Mouse (Mus musculus) cerebellum, postnatal 36 days (tissue): ENCODE results near the gene Lama4.

Experiments used
- DNase-seq, 2 experiments: peaks; one replicate each; pipeline ENCODE4 v3.0.0; 2021 to 2022; ENCODE audit warnings: mixed read lengths in 2 of 2

Lama4 gene

DNA sequence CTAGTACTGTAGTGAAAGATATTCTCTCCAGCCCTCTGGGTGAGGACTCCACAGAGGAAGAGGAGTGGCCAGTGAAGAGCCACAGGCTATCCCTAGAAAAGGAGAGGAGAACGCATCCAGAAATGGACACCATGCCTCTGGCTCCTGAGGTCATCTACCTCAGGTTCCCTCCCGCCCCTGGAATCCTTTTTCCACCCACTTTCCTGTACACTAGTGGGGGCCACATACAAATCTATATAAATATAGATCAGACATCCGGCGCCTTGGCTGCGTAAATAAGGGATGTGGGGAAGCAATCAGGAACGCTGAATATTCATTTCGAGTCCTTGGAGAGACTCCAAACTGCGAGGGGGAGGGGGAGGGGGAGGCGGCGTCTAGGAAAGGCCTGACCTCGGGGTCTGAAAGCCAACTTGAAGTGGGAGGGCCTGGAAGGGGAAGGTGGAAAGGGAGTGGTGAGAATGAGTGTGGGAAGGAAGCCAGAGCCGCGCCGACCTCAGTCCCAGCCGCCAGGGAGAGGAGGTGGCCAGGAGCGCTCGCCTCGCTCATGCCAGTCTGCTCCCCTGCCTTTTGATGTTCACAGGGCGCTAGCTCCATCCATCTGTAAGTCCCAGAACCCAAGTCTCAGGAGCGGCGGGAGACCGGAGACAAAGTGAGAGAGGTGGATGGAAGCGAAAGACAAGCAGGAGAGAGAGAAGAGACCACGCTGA is at the start of gene Lama4:
Gene Lama4, plus strand, starts transcription at position 441 of the 707 bp plus-strand sequence.
- peak; percentile 11 to 15 for DNase-seq

DNA sequence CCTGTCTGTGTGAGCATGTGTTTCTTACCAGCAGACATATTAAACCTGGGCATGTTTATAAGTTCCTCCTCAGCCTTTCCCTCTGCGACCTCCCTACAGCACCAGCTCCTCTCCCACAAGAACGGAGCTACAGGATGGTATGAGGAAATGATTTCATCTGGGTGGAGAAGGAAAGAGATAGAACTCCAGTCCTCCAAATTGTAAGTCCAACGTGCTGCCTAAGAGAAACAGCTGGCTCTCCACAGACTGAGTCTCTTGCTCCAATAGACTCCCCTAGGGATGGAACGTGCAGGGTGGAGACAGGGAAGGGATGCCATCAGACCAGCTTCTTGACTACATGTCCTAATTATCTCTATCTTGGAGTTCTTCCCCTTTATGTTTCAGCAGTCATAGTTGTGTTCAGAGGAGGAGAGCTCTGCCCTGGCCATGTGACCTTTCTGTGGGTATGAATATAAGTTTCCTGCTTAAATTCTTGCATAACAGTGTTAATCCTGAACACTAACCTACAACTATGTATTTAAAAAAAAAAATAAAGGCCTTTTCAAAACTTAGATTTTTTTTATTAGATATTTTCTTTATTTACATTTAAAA is 49.2 kb upstream of the Lama4 start:
- no peak for DNase-seq

DNA sequence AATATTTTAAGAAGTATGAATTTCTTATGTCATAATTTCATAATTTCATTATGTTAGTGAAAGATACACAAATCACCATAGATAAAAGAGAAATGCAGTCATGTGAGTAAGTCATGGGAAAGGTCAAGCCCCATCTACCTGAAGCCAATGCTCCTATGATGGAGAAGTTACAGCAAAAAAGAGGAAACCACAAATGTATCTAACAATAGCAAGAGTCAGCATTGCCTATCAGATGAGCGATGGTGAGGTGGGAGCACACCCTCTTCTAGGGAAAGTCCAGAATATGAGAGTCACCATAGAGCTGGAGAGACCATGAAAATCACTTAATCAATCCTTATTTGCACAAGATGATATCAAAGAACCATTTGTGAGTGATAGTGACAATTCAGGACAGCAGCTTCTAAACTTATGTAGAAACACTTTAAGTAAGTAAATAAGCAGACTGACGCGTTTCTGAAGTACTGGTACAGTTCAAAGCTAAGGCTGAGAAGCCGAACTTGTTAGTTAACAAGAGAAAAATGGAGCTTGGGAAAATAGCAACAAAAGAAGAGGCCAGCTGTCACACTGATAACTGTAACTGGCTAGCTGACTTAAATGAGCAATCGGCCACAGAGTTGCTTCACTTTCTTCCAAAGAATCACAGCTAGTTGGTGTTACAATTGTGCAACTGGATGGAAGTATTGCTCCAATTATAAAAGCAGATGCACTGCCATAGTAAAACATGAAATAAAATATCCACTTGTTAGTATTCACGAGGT is 36.2 kb upstream of the Lama4 start:
- DNase-seq: no peak

DNA sequence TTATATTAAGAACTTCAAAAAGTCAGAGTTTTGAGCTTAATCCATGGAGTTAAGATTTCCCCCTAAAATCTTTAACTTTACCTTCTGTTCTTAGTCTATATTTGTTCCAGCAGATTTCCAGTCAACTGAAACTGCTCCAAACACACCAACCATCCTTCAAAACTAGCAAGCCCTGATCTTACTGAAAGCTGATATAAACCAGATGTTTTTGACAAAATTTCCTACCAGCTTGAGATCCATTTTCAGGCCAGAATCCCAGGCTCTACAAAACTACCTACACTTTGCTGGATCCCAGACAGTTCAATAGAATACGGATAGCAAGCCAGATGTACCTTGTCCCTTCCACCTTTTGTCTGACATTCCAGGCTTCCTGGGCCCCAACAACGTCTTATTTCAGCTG is 20.6 kb upstream of the Lama4 start:
- no peak for DNase-seq

DNA sequence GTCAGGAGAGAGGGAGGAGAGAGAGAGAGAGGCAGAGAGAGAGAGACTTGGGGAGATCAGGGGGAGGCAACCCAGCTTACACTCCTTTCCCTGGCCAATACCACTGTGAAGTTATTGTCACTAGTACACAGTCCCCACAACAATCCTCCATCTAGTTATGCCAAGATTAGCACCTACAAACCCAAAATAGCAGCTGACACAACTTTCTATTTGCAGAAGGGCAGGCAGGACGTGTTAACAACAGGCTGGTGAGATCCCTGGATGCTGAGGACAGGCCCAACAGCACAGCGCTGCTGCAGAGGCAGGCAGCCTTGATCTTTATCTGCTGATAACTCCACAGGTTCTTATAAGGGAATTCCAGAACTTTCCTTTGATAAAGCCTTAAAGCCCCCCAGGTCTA is 3.4 kb upstream of the Lama4 start:
- no peak for DNase-seq

DNA sequence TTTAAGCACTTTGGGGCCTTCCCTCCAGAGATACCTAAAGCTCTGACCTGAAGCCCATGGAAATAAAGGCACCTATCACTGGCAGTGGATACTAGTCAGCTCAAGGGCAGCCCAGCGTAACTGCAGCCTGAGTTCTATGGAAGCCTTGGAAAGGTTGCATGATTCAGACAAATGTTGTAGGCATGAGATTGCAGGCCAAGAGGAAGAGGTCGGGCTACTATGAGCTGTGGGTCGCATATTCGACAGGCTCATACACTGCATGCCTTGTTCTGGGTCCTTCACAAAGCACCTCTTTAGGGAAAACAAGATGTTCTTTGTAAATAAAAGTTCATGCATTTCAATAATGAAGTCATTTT is 618 bp upstream of the Lama4 start:
- DNase-seq: no peak

DNA sequence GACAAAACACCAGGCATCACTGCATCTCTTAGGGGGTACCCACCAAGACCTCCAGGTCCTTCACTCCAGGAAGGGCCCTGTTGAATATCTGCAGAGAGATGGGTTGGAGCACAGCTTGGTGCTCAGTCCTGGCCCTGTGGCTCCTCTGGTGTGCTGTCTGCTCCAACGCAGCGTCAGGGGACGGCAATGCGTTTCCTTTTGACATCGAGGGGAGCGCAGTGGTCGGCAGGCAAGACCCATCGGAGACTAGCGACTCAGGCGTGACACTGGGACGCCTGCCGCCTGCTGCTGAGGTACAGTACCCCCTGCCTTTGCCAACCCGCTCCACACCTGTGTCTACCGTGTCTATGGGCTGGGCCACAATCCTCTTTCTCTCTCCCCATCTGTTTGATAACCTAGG is 542 bp downstream of the Lama4 start:
- DNase-seq: peak in 1 of 2 experiments; percentile 2

DNA sequence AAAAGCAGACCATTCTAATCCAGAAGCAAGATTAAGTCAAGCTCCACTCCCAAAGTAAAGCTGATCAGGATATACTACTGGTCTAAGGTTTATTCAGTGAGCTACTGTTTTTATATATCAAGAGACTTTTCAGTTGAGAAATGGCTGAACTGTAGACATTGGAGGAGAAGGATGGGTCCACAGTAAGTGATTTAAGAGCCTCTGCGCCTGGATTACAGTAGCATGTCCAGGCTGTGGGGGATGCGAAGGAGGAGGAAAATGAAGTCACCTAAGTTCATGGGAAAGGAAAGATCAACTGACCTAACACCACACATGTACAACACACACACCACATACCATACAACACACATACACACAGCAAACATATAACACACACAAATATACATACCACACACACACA is 1.3 kb downstream of the Lama4 start:
- DNase-seq: no peak

DNA sequence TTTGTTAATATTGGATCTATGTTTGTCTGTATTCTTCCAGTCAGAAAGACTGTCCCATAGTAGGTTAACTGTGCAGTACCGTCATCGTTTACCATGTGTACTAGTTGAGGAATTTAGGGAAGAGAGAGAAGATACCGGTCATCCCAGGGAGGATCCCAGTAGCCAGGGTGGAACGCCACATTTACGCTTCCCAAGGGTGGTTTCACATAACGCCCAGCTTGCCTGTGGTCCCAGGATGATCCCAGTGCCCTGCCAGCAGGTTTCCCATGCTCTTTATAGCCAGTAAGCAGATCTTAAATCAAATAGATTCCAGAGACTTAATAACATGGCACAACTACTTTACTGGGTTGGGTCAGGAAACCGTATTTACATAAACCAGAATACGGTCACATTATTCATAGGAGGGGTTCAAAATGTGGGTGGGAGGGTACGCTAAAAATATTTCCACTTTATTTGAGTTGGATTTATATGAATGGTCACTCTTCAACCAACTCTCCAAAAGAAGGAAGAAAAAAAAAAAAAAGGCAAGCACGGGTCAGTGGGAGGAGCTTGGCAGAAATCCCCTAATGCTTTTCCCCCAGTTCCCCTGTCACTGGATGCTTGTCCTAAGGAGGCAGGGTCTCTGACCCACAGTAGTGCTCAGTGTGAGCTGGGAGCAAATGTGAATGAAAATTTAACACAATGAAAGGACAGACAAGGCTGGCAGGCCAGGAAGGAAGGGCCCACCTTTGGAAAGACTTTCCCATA is 3.2 kb downstream of the Lama4 start:
- no peak for DNase-seq

DNA sequence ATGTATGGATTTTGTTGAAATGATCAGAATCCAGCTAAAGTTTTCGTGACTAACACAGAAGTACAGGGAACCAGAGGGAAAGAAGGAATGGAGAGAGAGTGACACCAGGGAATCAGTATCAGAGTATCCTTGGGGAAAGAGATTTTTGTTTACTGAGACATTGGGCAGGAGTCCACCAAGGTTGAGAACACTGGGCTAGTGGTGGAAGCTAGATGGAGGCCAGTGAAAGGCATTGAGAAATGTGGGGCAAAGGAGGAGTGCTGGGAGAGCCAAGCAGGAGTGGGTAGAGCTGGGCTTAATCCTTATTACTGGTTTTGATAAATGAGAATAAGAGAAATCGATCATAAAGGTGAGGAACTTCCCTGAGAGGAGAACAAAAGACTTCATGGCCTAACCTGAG is 4.2 kb downstream of the Lama4 start:
- no peak for DNase-seq

DNA sequence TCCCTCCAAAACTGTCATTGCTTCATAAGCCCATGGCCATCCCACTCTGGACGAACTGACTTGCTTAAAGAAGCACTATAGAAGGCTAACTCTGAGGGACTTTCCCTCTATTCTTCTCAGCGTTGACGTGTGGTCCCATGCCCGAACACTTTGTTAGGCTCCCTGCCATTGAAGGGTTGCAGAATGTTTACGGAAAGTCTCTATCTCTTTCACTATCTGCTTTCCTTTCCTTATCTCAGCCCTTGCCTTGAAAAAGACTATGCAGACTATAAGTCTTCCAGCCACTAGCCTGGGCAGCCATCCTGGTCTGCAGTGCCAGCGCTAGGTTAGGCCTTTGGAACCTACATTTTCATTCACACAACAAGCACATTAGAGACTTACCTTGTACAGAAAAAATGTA is 4.7 kb downstream of the Lama4 start:
- no peak for DNase-seq

DNA sequence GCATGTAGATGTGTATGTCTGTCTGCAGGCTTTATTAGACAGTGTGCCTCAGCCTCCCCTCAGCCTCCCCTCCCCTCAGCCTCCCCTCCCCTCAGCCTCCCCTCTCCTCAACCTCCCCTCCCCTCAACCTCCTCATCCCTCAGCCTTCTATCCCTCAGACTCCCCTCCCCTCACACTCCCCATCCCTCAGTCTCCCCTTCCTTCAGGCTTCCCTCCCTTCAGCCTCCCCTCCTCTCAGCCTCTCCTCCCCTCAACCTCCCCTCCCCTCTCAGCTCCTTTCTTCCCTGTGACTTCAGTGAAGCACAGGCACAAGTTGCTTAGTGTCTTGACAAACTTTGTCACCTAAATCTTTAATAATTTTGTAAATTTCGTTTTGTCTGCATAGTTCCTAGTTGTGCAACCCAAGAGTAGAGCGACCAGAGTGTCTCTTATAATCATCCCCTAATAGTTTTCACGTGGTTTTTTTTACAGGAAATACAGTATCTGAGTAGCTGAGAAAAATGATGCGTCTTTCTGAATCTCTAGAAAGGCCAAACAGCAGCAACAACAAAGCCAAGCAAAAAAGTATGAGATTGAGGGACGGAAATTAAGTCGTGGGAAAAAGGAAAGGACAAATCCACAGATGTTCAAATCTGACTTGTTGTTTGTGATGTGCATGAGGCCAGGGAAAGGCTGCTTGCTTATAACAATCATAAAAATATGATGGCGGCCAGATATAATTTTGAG is 7.1 kb downstream of the Lama4 start:
- DNase-seq: no peak

DNA sequence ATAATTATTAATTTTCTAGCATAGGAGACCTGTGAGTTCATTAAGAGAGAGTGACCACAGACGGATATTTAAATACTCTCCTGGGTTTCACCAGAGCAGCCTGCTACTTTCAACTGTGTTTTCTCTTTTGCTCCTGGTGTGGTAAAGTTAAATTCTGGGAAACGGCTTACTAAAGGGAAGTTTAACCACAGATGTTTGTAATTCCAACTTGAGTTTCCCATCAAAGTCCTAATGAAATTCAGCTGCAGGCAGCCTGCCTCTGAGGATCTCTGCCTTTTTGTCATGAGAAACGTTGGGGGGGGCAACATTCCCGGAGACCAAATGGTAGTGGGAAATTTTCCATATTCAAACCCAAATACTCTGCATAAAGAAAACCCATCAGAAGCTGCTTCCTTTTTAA is 7.7 kb downstream of the Lama4 start:
- no peak for DNase-seq

DNA sequence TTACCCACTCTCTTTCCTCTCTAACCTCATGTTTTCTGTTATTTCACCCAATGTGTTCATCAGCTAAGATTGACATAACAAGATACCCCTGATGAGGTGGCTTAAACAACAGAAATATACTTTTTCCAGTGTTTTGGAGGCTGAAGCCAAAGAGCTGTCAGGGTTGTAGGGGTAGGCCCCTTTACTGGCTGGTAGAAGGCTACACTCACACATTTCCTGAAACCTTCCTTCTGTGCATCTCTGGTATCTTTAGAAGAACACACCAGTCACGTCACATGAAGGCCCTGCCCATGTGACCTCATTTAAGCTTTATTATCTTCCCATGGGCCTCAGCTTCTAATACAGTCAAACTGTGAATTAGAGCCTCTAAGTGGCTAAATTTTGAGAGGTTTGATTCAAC is 12.9 kb downstream of the Lama4 start:
- no peak for DNase-seq

DNA sequence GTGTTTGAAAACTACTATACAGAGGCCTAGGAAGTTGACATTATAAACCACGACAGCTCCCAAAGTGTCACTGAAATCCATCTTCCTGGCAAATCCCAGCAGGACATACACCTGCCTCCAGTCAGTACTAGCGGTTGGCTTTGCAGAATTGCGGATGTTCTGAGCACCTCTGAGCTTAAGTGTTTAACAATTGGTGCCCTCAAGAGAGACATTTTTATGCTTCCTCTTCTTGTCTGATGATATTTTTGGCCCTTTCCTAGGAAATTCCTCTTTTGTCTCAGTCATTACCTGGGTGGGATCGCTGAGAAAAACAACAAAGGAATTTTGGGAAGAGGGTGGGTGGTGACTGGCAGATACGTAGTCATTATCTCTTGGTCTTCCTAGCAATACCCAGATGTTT is 14.4 kb downstream of the Lama4 start:
- no peak for DNase-seq

DNA sequence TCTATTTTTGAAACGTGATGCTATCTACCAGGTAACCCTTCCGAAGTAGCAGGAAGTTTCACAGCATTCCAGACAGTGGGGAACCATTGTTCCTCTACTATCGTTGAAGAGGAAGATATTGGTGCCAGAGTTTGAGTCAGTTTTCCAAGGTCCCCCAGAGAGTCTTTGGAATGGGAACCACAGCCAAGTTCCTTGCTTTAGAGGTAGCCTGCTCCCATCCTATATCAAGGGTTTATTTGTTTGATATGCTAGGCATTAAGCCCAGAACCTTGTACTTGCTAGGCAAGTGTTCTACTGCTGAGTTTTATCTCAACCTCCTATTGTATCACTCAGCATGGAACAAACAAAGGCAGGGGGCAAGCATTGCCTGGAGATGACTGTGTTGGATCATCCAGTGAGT is 15.7 kb downstream of the Lama4 start:
- DNase-seq: no peak

DNA sequence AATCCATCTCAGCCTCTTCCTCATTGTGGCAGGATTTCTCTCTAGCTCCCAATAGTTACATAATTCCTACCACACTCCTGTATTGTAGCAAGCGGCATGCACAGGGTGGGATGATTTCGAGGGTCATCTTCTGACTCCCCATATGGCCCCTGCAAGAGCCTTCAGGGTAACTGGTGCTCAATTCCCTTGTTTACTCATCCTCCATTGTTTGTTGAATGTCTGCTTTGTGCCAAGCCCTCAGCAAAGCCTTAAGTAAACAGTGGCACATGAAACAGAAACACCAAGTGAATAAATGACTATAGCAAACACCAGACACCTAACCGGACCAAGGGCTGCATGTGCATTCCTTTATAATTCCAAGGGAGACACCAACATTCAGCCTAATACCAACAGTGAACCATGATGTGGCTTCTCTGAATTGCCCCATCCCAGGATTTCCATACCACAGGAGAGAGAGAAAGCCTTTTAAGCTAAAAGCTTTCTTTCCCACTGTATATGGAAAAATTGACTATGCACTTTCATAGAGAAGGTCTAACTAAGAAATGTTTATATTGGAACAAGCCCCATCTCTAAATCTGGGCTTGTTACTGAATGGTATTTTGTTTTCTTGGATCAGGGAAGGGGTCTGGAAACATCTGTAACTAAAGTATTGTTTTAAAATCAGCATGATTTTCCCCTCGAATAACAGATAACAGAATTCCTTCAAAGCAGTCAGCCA is 19.2 kb downstream of the Lama4 start:
- DNase-seq: no peak

DNA sequence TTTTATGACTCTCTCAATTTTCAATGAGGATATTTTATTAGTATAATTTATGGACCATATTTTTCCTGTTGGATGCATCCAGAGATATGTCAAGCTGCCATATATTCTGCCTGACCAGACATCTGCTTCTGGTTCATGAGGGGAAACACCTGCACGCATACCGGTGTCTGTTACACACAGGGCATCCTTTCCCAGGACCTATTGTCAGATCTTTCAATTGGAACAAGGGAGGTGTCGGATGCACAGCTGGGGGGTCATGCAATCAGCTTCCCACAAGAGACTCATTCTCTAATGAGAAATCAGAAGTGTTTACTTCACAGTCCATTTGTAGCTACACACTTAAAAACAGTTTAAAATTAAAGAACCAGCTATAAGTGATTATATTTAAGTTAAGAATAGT is 20.7 kb downstream of the Lama4 start:
- DNase-seq: no peak

DNA sequence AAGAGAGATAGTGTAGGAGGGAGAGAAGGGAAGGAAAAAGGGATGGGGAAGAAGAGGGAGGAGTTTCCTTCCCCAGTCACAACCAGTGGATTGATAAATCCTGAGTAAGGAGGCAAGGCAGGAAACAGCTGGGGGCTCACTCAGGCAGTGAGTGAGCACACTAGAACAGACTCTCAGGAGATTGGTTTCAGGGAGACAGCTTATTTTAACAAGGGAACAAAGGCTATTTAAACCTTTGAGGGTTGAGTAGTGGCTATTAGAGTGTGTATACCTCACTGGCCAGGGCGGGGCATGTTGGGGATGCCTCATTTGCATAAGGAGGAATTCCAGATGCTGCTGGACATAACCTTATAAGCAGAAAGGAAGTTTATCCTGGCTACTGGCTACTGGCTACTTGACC is 27.5 kb downstream of the Lama4 start:
- no peak for DNase-seq

DNA sequence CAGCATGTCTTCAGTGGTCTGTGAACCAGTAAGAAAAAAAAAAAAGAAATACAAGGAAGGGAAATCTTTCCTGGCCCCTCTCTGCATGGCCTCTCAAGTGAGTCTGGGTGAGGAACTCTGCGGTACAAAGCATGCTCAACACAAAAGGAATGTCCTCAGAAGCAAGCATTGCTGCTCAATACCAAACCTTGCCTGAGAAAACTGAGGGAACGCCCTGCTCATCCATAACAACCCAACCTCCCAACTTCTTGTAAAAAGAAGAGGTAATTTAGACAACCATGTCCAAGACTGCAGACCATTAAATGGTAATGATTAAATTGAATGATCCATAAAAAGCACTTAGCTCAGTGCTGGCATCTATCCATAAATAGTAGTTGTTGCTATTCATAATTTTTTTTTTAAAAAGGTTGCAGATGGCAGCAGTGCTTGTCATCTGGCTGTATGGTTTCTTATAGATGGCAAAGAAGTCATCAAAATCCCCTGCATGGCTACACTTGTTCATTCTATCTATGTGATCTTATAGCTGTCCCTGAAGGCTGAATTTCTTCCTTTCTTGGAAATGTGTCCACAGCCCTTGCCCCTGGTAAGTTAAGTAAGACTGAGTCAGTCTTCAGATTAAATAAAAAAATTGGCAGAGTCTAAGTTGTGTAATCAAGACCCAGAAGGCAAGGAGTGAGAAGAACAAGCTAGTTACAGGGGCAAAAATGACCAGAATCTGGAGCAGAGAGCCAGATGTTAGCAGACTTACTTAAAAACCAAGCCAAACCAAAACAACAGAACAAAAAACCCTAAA is 28.5 kb downstream of the Lama4 start:
- DNase-seq: no peak

DNA sequence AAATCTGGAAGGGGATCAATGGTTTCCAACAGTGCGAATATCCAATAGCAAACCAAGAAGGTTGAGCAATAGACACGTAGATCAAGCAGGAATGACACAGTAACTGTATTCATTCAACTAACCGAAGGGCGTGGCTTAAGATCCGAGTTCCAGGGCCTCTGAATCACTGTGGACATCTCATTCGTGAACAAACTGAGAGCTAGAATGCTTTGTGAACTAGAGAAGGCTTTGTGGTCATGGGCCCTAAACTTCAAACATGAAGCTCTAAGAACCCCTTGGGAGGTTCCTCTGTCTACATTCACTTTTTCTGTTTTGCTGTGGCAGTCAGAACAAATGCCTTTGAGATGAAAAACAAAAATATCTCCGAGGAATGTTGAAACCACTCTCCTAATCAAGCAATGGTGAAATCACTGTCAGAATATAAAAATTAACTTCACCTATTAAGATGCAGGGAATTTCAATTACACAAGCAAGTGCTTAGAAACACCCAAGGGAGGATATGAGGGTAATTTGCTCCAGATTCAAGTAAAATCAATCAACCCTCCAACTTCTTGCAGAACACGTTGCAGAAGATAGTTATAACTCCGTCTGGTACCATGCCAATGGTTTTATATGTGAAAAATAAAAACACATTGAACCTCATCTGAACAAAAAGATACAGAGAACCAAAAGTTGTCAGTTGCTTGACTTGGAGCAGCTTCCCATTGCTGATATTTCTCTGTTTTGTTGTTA is 29.6 kb downstream of the Lama4 start:
- DNase-seq: no peak
